Mouse (Mus musculus) lung, embryonic 15.5 days (tissue): ENCODE data around the gene Clptm1. TPM values are rescaled to one million over a fixed set of nuclear protein-coding genes. Genes with fewer than 3 reads are reported as not detected.

ENCODE experiments used
- ATAC-seq: fragments of 200-750 bp; cut with Nextera tagmentation; 2 replicates; pipeline ENCODE4 v1.8.0; 2017; ENCODE audit warnings: moderate number of reproducible peaks, borderline replicate concordance; ENCODE audit not compliant: low FRiP score, low TSS enrichment; ENCODE audit errors: extremely low read depth
- H3K27ac ChIP-seq: fragments of 300-500 bp; sonication (generic); 2 replicates; pipeline ENCODE4 v1.5.1; 2015; ENCODE audit warnings: moderate library complexity, mild to moderate bottlenecking, inconsistent platforms
- H3K27me3 ChIP-seq: fragments of 300-500 bp; sonication (generic); 2 replicates; pipeline ENCODE4 v1.6.1; 2015; ENCODE audit warnings: inconsistent platforms
- H3K36me3 ChIP-seq: fragments of 300-500 bp; sonication (generic); 2 replicates; pipeline ENCODE4 v1.6.1; 2015; ENCODE audit warnings: inconsistent platforms
- H3K4me1 ChIP-seq: fragments of 300-500 bp; sonication (generic); 2 replicates; pipeline ENCODE4 v1.6.1; 2015; ENCODE audit warnings: inconsistent platforms
- H3K4me2 ChIP-seq: fragments of 300-500 bp; sonication (generic); 2 replicates; pipeline ENCODE4 v1.6.1; 2015; ENCODE audit warnings: inconsistent platforms, mild to moderate bottlenecking, moderate library complexity
- H3K4me3 ChIP-seq: fragments of 300-500 bp; sonication (generic); 2 replicates; pipeline ENCODE4 v1.5.1; 2015; ENCODE audit warnings: mild to moderate bottlenecking, inconsistent platforms
- H3K9ac ChIP-seq: fragments of 300-500 bp; sonication (generic); 2 replicates; pipeline ENCODE4 v1.6.1; 2015; ENCODE audit warnings: inconsistent platforms
- H3K9me3 ChIP-seq: fragments of 300-500 bp; sonication (generic); 2 replicates; pipeline ENCODE4 v1.6.1; 2016; ENCODE audit warnings: inconsistent platforms
- WGBS: fragments of 180-500 bp; shearing (Covaris S2); methylation state at CpG from one replicate; pipeline ENCODE4 v1.1.7; 2015; 5-methylcytosine and 5-hydroxymethylcytosine counted together
- polyA plus RNA-seq: library from polyadenylated mRNA; unstranded; fragments of >200 nt; fragmentation: Nextera tagmentation; extraction: Ambion mirVana; gene quantifications from 2 replicates; pipeline ENCODE4 v1.2.1, GENCODE M21; 2015

Clptm1 gene
- polyA plus RNA-seq, 1 experiment from 2014 or later = 86.8 TPM

- H3K4me3 ChIP-seq = peak within 1 kb of the TSS; percentile 40
- H3K36me3 ChIP-seq = peaks cover 27% of the 10 kb centered on the region; the same call in 1 of the 2 replicates
- H3K9me3 ChIP-seq = no peaks in the 10 kb centered on the region
- no peaks in the 10 kb centered on the region for H3K27me3 ChIP-seq
- peak within 1 kb of the TSS; percentile 40 for H3K9ac ChIP-seq
- H3K27ac ChIP-seq = peak within 1 kb of the TSS; percentile 36
- 2% methylated on average over 19 of the region's 20 CpGs for WGBS
- peaks cover 38% of the 10 kb centered on the region for H3K4me1 ChIP-seq
- peak; percentile 48; the same call in 1 of the 2 replicates for ATAC-seq
- peak within 1 kb of the TSS; percentile 65 for H3K4me2 ChIP-seq
Measured at GRCm38 (mm10) chr7:19698907-19699826, 34.3 kb upstream of the Clptm1 start, which contains the start of gene Apoe. Apoe (minus strand) TSS chr7:19699188.

- H3K4me2 ChIP-seq = peak overlapping the region; percentile 65
- peaks cover 20% of the 10 kb centered on the region; the same call in 1 of the 2 replicates for H3K36me3 ChIP-seq
- peaks cover 47% of the 10 kb centered on the region for H3K4me1 ChIP-seq
- no peaks in the 10 kb centered on the region for H3K9me3 ChIP-seq
- peak overlapping the region; percentile 40 for H3K4me3 ChIP-seq
- no peaks in the 10 kb centered on the region for H3K27me3 ChIP-seq
- no peak for ATAC-seq
- WGBS = 2% methylated on average over 28 of the region's 28 CpGs
- peak overlapping the region; percentile 40 for H3K9ac ChIP-seq
- H3K27ac ChIP-seq = peak overlapping the region; percentile 36
Measured at GRCm38 (mm10) chr7:19697949-19698906, 33.4 kb upstream of the Clptm1 start.

DNA sequence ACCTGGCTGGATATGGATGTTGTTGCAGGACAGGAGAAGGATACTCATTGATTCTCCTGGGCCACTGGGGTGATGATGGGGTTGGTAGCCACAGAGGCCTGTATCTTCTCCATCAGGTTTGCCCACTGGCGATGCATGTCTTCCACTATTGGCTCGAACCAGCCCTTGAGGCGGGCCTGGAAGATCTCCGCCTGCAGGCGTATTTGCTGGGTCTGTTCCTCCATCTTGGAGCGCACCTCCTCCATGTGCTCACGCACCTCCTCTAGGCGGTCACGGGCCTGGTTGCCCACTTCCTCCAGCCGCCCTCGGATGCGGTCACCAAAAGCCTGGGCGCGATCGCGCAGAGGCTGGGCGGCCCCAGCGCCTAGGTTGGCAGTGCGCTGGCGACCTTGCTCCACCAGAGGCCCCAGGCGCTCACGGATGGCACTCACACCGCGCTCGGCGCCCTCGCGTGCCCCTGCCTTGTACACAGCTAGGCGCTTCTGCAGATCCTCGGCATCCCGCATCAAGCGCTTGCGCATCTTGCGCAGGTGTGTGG is 31.6 kb upstream of the Clptm1 start:
- no peaks in the 10 kb centered on the region for H3K9me3 ChIP-seq
- H3K9ac ChIP-seq = no peak overlapping the region
- ATAC-seq = no peak
- H3K27me3 ChIP-seq = no peaks in the 10 kb centered on the region
- 0 out of 2 replicates have a peak, but pooled peaks cover 4% of the 10 kb centered on the region for H3K36me3 ChIP-seq
- no peak overlapping the region for H3K27ac ChIP-seq
- no peak overlapping the region for H3K4me3 ChIP-seq
- peaks cover 64% of the 10 kb centered on the region for H3K4me1 ChIP-seq
- WGBS = 92% methylated on average over 34 of the region's 34 CpGs
- H3K4me2 ChIP-seq = no peak overlapping the region

DNA sequence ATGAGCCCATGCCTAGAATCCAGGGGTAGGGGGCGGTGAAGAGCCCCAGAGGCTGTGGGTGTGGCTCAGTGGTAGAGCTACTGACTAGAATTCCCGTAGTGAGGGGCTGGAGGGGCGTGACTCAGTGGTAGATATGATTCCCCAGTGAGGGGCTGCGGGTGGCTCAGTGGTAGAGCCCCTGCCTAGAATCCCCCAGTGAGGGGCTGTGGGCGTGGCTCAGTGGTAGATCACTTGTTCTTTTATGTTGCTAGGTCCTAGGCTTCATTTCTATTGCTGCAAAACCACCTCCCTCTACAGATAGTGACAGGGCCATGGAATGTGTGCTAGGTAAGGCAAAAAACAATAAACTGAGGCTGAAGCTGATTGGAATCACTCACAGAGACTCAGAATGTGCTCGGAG is 31.0 kb upstream of the Clptm1 start:
- ATAC-seq = no peak
- H3K4me2 ChIP-seq = no peak overlapping the region
- 73% methylated on average over 6 of the region's 6 CpGs for WGBS
- H3K27me3 ChIP-seq = no peaks in the 10 kb centered on the region
- no peaks in the 10 kb centered on the region for H3K9me3 ChIP-seq
- no peak overlapping the region for H3K9ac ChIP-seq
- H3K4me3 ChIP-seq = no peak overlapping the region
- H3K36me3 ChIP-seq = 0 out of 2 replicates have a peak, but pooled peaks cover 3% of the 10 kb centered on the region
- H3K4me1 ChIP-seq = peaks cover 62% of the 10 kb centered on the region
- no peak overlapping the region for H3K27ac ChIP-seq

- Histone ChIP-seq H3K4me3 (no peak overlapping the region), H3K4me2 (no peak overlapping the region), H3K9me3 (no peaks in the 10 kb centered on the region), H3K27ac (peak overlapping the region; percentile 72), H3K27me3 (no peaks in the 10 kb centered on the region), H3K36me3 (0 out of 2 replicates have a peak, but pooled peaks cover 3% of the 10 kb centered on the region), H3K9ac (no peak overlapping the region), H3K4me1 (peaks cover 58% of the 10 kb centered on the region)
- ATAC-seq = no peak
- WGBS = 14% methylated on average over 8 of the region's 8 CpGs
Measured at GRCm38 (mm10) chr7:19695213-19695594, 30.4 kb upstream of the Clptm1 start.

DNA sequence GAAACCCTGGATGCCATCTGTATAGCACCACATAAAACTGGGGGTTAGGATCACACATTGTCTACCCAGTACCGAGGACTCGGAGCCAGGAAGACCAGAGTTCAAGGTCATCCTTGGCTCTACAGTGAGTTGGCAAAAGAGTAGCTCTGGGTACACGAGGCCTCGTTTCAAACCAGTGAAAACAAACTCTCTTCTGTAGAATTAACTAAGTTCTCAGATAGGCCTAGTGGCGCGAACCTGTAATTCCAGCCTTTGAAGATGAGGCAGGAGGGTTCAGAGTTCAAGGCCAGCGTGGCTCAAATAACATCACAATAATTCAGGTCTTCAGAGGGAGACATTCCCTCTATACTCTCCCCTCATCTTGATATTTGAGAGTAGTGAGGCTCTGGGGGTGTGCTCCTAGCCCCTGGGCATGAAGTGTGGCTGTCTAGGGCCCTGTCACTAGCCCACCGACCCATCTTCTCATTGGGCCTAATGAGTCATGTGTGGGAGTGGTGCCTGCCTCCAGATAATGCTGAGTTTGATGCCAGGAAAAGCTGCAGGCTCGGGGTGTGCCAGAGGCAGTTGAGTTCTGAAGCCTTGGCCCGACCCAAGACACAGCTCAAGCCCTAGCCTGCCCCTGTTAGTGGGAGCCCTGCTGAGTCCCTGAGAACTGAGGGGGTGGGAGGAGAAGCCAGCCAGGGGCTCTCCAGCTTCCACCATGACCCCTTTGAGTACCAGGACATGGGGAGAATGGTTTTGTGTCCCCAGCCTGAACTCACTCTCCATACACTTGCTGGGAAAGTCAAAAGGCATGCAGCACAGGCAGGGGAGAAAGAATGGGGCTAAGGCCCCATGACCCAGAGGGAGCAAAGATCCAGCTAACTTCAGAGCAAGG is 29.7 kb upstream of the Clptm1 start:
- Histone ChIP-seq H3K9me3 (no peaks in the 10 kb centered on the region), H3K9ac (no peak overlapping the region), H3K4me1 (peaks cover 57% of the 10 kb centered on the region), H3K27ac (peak overlapping the region; percentile 74), H3K27me3 (no peaks in the 10 kb centered on the region), H3K36me3 (0 out of 2 replicates have a peak, but pooled peaks cover 3% of the 10 kb centered on the region), H3K4me3 (no peak overlapping the region), H3K4me2 (no peak overlapping the region)
- 71% methylated on average over 10 of the region's 10 CpGs for WGBS
- ATAC-seq = no peak

DNA sequence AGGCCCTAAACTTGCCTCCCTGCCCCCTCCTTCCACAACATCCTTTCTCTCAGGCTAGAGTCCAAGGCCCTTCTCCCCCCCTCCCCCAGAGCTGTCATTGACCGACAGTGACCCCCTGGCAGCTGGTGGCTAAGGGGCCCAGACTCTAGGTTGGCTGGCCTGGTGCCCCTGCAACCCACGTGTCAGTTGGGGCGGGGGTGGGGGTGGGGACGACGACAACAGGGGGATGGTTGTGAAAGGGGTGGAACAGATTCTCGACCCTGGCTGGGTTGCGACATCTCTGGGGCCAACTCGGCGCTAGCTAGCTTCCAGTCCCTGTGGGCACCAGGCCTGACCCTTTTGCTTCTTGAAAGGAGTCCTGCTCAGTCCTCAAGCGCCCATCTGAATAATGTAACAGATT is 28.6 kb upstream of the Clptm1 start:
- Histone ChIP-seq H3K9ac (no peak overlapping the region), H3K9me3 (no peaks in the 10 kb centered on the region), H3K4me1 (peaks cover 47% of the 10 kb centered on the region), H3K36me3 (0 out of 2 replicates have a peak, but pooled peaks cover 3% of the 10 kb centered on the region), H3K4me3 (no peak overlapping the region), H3K4me2 (peak overlapping the region; percentile 4; the same call in 1 of the 2 replicates), H3K27me3 (no peaks in the 10 kb centered on the region), H3K27ac (peak overlapping the region; percentile 74)
- WGBS = 20% methylated on average over 10 of the region's 10 CpGs
- ATAC-seq = peak; percentile 72

DNA sequence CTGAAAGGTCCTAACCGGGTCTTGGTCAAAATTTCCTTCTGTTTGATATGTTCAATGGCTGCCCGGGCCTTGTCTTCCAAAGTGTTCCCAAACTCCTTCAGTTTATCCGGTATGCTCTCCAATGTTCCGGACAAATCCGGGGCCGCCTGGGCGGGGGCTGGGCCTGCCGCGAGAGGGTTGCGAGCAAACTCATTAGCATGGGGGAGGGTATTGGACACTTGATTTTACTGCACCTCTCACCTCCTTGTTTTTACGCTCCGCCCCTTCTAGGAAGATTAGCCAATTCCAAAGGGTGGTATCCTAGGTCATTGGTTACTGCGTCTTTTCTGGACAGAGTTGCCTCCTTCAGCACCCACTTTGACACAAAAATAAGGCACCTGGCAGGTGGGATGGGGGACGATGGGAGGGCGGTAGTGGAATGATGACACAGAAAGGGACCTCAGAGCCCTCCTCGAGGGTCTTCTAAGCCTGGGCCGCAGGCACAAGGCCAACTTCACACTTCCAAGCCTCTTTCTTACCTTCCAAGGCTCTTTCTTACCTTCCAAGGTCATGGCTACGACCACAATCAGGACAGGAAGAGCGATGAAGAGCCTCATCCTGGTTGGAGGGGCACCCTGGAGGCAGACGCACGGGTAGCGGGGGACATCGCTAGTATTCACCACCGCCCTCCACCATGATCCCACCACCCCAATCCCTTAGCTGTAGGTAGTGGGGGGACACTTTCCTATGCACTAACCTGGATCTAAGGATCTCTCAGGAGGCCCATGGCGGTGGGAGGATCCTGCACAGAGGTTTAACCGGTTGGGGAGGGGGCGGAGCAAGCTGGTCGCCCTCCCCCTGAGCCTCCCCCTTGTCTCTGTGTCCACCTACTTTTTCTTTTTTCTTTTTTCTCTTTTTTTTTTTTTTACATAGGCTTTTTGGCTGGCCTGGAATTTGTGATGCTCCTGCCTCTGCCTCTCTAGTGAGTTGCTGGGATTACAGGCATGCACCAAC is 27.3 kb upstream of the Clptm1 start, which contains the start of gene Apoc1:
Gene Apoc1 (minus strand): TSS at position 788 of the 993 bp plus-strand sequence.
- Histone ChIP-seq H3K9ac (no peak within 1 kb of the TSS), H3K4me3 (no peak within 1 kb of the TSS), H3K9me3 (no peaks in the 10 kb centered on the region), H3K4me2 (peak within 1 kb of the TSS; percentile 17; the same call in 1 of the 2 replicates), H3K36me3 (0 out of 2 replicates have a peak, but pooled peaks cover 3% of the 10 kb centered on the region), H3K4me1 (peaks cover 39% of the 10 kb centered on the region), H3K27ac (peak within 1 kb of the TSS; percentile 74), H3K27me3 (no peaks in the 10 kb centered on the region)
- ATAC-seq = no peak
- 50% methylated on average over 28 of the region's 28 CpGs for whole genome bisulfite sequencing

GRCm38 (mm10) chr7:19691434-19691833 is 26.6 kb upstream of the Clptm1 start:
- no peaks in the 10 kb centered on the region for H3K27me3 ChIP-seq
- 0 out of 2 replicates have a peak overlapping the region, but pooled peaks have one; percentile 17 for H3K4me2 ChIP-seq
- no peak overlapping the region for H3K4me3 ChIP-seq
- no peak overlapping the region for H3K9ac ChIP-seq
- peaks cover 39% of the 10 kb centered on the region for H3K4me1 ChIP-seq
- no peak overlapping the region for H3K27ac ChIP-seq
- ATAC-seq = no peak
- WGBS = 66% methylated on average over 6 of the region's 6 CpGs
- no peaks in the 10 kb centered on the region for H3K9me3 ChIP-seq
- H3K36me3 ChIP-seq = 0 out of 2 replicates have a peak, but pooled peaks cover 1% of the 10 kb centered on the region
